7 mouse cellular contexts compared by ENCODE assay signal in genomic region chr15:80225796-80226195, GRCm38 (mm10). TPM values are rescaled to one million over a fixed set of nuclear protein-coding genes. Genes with fewer than 3 reads are reported as not detected.
DNase-seq lines count a peak whose midpoint lies in the region; ATAC-seq and TF ChIP-seq lines count a peak whose summit lies in the region.

No protein-coding gene starts in this region.

- peak; percentile 24 for TF ChIP-seq RAD21 in MEL (IDR thresholded peaks at IDR 0.05; ENCODE audit: low read depth, low read length)

- no peaks in the 10 kb centered on the region for H3K9me3 ChIP-seq in MEL (replicated peaks; ENCODE audit: insufficient read depth, low read length)
- H3K9me3 ChIP-seq in liver, embryonic 13.5 days (replicated peaks): no peaks in the 10 kb centered on the region

- H3K4me3 ChIP-seq in left cerebral cortex, adult 2 months: no peak overlapping the region
- H3K4me3 ChIP-seq in MEL (ENCODE audit: control insufficient read depth in 1 of 2, insufficient read depth in 1 of 2, low read depth in 2 of 2, low read length in 2 of 2): no peak overlapping the region
- H3K4me3 ChIP-seq in liver, embryonic 13.5 days (replicated peaks): no peak overlapping the region
- no peak overlapping the region for H3K4me3 ChIP-seq in spleen, adult 2 months (ENCODE audit: extremely low read depth, insufficient read depth, insufficient read length)

- H3K9ac ChIP-seq in MEL (ENCODE audit: control insufficient read depth, low read depth, low read length, poor library complexity, severe bottlenecking): no peak overlapping the region
- no peak overlapping the region for H3K9ac ChIP-seq in liver, embryonic 13.5 days

- H3K27ac ChIP-seq in left cerebral cortex, adult 2 months: no peak overlapping the region
- H3K27ac ChIP-seq in MEL (ENCODE audit: control insufficient read depth, low read depth, low read length): no peak overlapping the region
- no peak overlapping the region for H3K27ac ChIP-seq in liver, embryonic 13.5 days
- H3K27ac ChIP-seq in spleen, adult 2 months (ENCODE audit: insufficient read depth, low read length): no peak overlapping the region

- WGBS in liver, embryonic 13.5 days (ENCODE audit: insufficient replicate concordance): 42% methylated on average over 2 of the region's 2 CpGs
- WGBS in spleen, adult 2 months: 49% methylated on average over 2 of the region's 2 CpGs

- no peak for TF ChIP-seq EP300 in MEL (IDR thresholded peaks at IDR 0.05; ENCODE audit: low read depth in 1 of 2, low read length in 2 of 2)

- H3K36me3 ChIP-seq in MEL (ENCODE audit: control insufficient read depth in 1 of 2, insufficient read depth in 2 of 2, low read length in 2 of 2): no peaks in the 10 kb centered on the region
- no peaks in the 10 kb centered on the region for H3K36me3 ChIP-seq in liver, embryonic 13.5 days
- no peaks in the 10 kb centered on the region for H3K36me3 ChIP-seq in spleen, adult 2 months (ENCODE audit: control insufficient read depth, insufficient read depth, low read length)

- DNase-seq in left cerebral cortex, adult 2 months (ENCODE audit: extremely low spot score in 1 of 2, low spot score in 2 of 2): no peak
- no peak for DNase-seq in left cerebral cortex, postnatal 36 days (ENCODE audit: low spot score in 2 of 2)
- peak; percentile 81 for DNase-seq in MEL (ENCODE audit: low read depth, low spot score)
- DNase-seq in brain, embryonic 14.5 days (ENCODE audit: low read depth): peak; percentile 51
- DNase-seq in liver, embryonic 13.5 days: peak; percentile 67
- DNase-seq in spleen, adult 2 months (ENCODE audit: low read depth in 1 of 2, low spot score in 2 of 2): peak; percentile 41 to 60

- H3K79me2 ChIP-seq in MEL (ENCODE audit: control insufficient read depth, insufficient read depth, low read length, poor library complexity): no peaks in the 10 kb centered on the region

- peak; percentile 64; the same call in 1 of the 2 replicates for ATAC-seq in granulocyte monocyte progenitor cell, adult 5-6 weeks (replicated peaks; ENCODE audit: poor library complexity, severe bottlenecking)
- peak; percentile 51; the same call in 1 of the 2 replicates for ATAC-seq in liver, embryonic 13.5 days (ENCODE audit: low read depth)

- TF ChIP-seq CTCF in left cerebral cortex, adult 2 months (IDR thresholded peaks at IDR 0.05): peak; percentile 59
- peak; percentile 35 to 48 (median 38) for TF ChIP-seq CTCF in MEL (IDR thresholded peaks at IDR 0.05 in 2 of 3, conservative IDR thresholded peaks at IDR 0.05 in 1 of 3; ENCODE audit: control insufficient read depth in 1 of 3, insufficient read depth in 1 of 3, low read depth in 2 of 3, low read length in 3 of 3, poor library complexity in 1 of 3, severe bottlenecking in 1 of 3)
- TF ChIP-seq CTCF in brain, embryonic 14.5 days (IDR thresholded peaks at IDR 0.05; ENCODE audit: borderline replicate concordance, extremely low read depth, insufficient read depth, insufficient read length): peak; percentile 62; the same call in 1 of the 2 replicates
- TF ChIP-seq CTCF in spleen, adult 2 months (IDR thresholded peaks at IDR 0.05; ENCODE audit: extremely low read depth, insufficient read depth, insufficient read length, insufficient replicate concordance): peak; percentile 41; the same call in 1 of the 2 replicates

- no peak for TF ChIP-seq POLR2A in MEL (IDR thresholded peaks at IDR 0.05; ENCODE audit: control insufficient read depth in 1 of 2, insufficient read depth in 1 of 2, low read depth in 1 of 2, low read length in 2 of 2, poor library complexity in 1 of 2)
- no peak for TF ChIP-seq POLR2A in brain, embryonic 14.5 days (IDR thresholded peaks at IDR 0.05; ENCODE audit: borderline replicate concordance, extremely low read depth, insufficient read depth, insufficient read length, poor library complexity, severe bottlenecking)
- no peak for TF ChIP-seq POLR2A in spleen, adult 2 months (IDR thresholded peaks at IDR 0.05; ENCODE audit: low read depth, low read length)

- intact Hi-C loops in left cerebral cortex, adult 2 months (cut with DNase I): loop anchor here (5.0 to 10.0 kb wide), 3 partner anchors 37 to 281 kb away; partner anchors contain the start of gene Rps19bp1
- intact Hi-C loops in left cerebral cortex, postnatal 36 days (cut with DNase I): loop anchor here (5.0 to 10.0 kb wide), 4 partner anchors 37 to 281 kb away; partner anchors contain the start of genes Mgat3, Rps19bp1 and Tab1

- H3K4me1 ChIP-seq in MEL (ENCODE audit: control insufficient read depth in 1 of 2, insufficient read depth in 2 of 2, low read length in 2 of 2): peaks cover 0 to 6% of the 10 kb centered on the region in 2 experiments; a peak in 2 of 4 replicates
- peaks cover 9% of the 10 kb centered on the region for H3K4me1 ChIP-seq in liver, embryonic 13.5 days (replicated peaks)
- H3K4me1 ChIP-seq in spleen, adult 2 months (ENCODE audit: control insufficient read depth, insufficient read depth, insufficient read length): no peaks in the 10 kb centered on the region

- H3K27me3 ChIP-seq in MEL (ENCODE audit: control insufficient read depth in 1 of 2, insufficient read depth in 2 of 2, low read length in 2 of 2): peaks cover 0 to 1% of the 10 kb centered on the region in 2 experiments; a peak in 1 of 4 replicates
- no peaks in the 10 kb centered on the region for H3K27me3 ChIP-seq in liver, embryonic 13.5 days
- H3K27me3 ChIP-seq in spleen, adult 2 months (ENCODE audit: control insufficient read depth, insufficient read depth, low read length): no peaks in the 10 kb centered on the region

- no peak overlapping the region for H3K4me2 ChIP-seq in liver, embryonic 13.5 days

TF ChIP-seq in MEL, 35 proteins besides CTCF, POLR2A, EP300 and RAD21 (continues in another document):
- TF ChIP-seq SMC3 (IDR thresholded peaks at IDR 0.05; ENCODE audit: low read depth, low read length): peak; percentile 41

RNA-seq across cellular contexts. Expression of gene Mief1, which starts 8.0 kb away (rescaled TPM):
- total RNA-seq in left cerebral cortex, adult 2 months (2021): 10 to 100 TPM; 32.3 to 33.9 TPM
- 10 to 100 TPM; 32.4 to 33.7 TPM for total RNA-seq in left cerebral cortex, postnatal 36 days (2021)
- total RNA-seq in MEL (2012; rRNA removed): 35.4 and 41.5 TPM in 2 replicates
- 10 to 100 TPM in 1 of 2 experiments, not detected in 1; 34.6 TPM for polyA plus RNA-seq in MEL (2012; ENCODE audit: insufficient read depth in 1 of 2, insufficient read length in 2 of 2, low read depth in 1 of 2, low replicate concordance in 2 of 2, missing spikeins in 1 of 2)
- 14.3 and 20.8 TPM in 2 replicates for polyA plus RNA-seq in brain, embryonic 14.5 days (2012; rRNA removed)
- 20.3 and 31.4 TPM in 2 replicates for total RNA-seq in granulocyte monocyte progenitor cell, adult 5-6 weeks (2014; fragmentation: Nextera tagmentation)
- 19.2 and 20.8 TPM in 2 replicates for total RNA-seq in granulocyte monocyte progenitor cell, adult 5-6 weeks (2017)
- 18.4 and 21.5 TPM in 2 replicates for polyA plus RNA-seq in liver, embryonic 13.5 days (2015; fragmentation: Nextera tagmentation; extraction: Ambion mirVana)
- polyA plus RNA-seq in spleen, adult 2 months (2012; rRNA removed): 11.7 and 13.1 TPM in 2 replicates

RNA-seq across cellular contexts. Expression of gene AC140267.1, which starts 9.8 kb away (rescaled TPM):
- total RNA-seq in left cerebral cortex, adult 2 months (2021): 10 to 100 TPM; 20.0 to 28.1 TPM
- total RNA-seq in left cerebral cortex, postnatal 36 days (2021): 10 to 100 TPM; 13.7 to 17.3 TPM
- not detected in 2 replicates for total RNA-seq in MEL (2012; rRNA removed)
- polyA plus RNA-seq in MEL (2012; ENCODE audit: insufficient read depth in 1 of 2, insufficient read length in 2 of 2, low read depth in 1 of 2, low replicate concordance in 2 of 2, missing spikeins in 1 of 2): 1 to 10 TPM in 1 of 2 experiments, not detected in 1; 1.9 TPM
- polyA plus RNA-seq in brain, embryonic 14.5 days (2012; rRNA removed): not detected in 2 replicates
- 39.4 TPM in 1 of 2 replicates, not detected in the other for total RNA-seq in granulocyte monocyte progenitor cell, adult 5-6 weeks (2014; fragmentation: Nextera tagmentation)
- total RNA-seq in granulocyte monocyte progenitor cell, adult 5-6 weeks (2017): not detected in 2 replicates
- polyA plus RNA-seq in liver, embryonic 13.5 days (2015; fragmentation: Nextera tagmentation; extraction: Ambion mirVana): not detected in 2 replicates
- polyA plus RNA-seq in spleen, adult 2 months (2012; rRNA removed): not detected in 2 replicates

RNA-seq across cellular contexts. Expression of gene Atf4, which starts 29.2 kb away (rescaled TPM):
- 100 to 1,000 TPM; 119 to 120 TPM for total RNA-seq in left cerebral cortex, adult 2 months (2021)
- total RNA-seq in left cerebral cortex, postnatal 36 days (2021): 100 to 1,000 TPM in 1 of 2 experiments, 10 to 100 TPM in 1; 99.7 to 113 TPM
- total RNA-seq in MEL (2012; rRNA removed): 351 and 459 TPM in 2 replicates
- polyA plus RNA-seq in MEL (2012; ENCODE audit: insufficient read depth in 1 of 2, insufficient read length in 2 of 2, low read depth in 1 of 2, low replicate concordance in 2 of 2, missing spikeins in 1 of 2): 100 to 1,000 TPM in 1 of 2 experiments, 10 to 100 TPM in 1; 85.1 to 444 TPM
- 236 and 364 TPM in 2 replicates for polyA plus RNA-seq in brain, embryonic 14.5 days (2012; rRNA removed)
- total RNA-seq in granulocyte monocyte progenitor cell, adult 5-6 weeks (2014; fragmentation: Nextera tagmentation): 195 and 214 TPM in 2 replicates
- total RNA-seq in granulocyte monocyte progenitor cell, adult 5-6 weeks (2017): 361 and 380 TPM in 2 replicates
- 138 and 152 TPM in 2 replicates for polyA plus RNA-seq in liver, embryonic 13.5 days (2015; fragmentation: Nextera tagmentation; extraction: Ambion mirVana)
- 101 and 146 TPM in 2 replicates for polyA plus RNA-seq in spleen, adult 2 months (2012; rRNA removed)

RNA-seq across cellular contexts. Expression of gene Rps19bp1, which starts 38.3 kb away (rescaled TPM):
- total RNA-seq in left cerebral cortex, adult 2 months (2021): 10 to 100 TPM; 38.3 to 42.0 TPM
- 10 to 100 TPM; 40.9 to 41.1 TPM for total RNA-seq in left cerebral cortex, postnatal 36 days (2021)
- 59.7 and 78.9 TPM in 2 replicates for total RNA-seq in MEL (2012; rRNA removed)
- polyA plus RNA-seq in MEL (2012; ENCODE audit: insufficient read depth in 1 of 2, insufficient read length in 2 of 2, low read depth in 1 of 2, low replicate concordance in 2 of 2, missing spikeins in 1 of 2): 100 to 1,000 TPM in 1 of 2 experiments, not detected in 1; 155 TPM
- polyA plus RNA-seq in brain, embryonic 14.5 days (2012; rRNA removed): 51.4 and 54.7 TPM in 2 replicates
- total RNA-seq in granulocyte monocyte progenitor cell, adult 5-6 weeks (2014; fragmentation: Nextera tagmentation): 34.9 and 40.9 TPM in 2 replicates
- total RNA-seq in granulocyte monocyte progenitor cell, adult 5-6 weeks (2017): 32.7 and 40.0 TPM in 2 replicates
- polyA plus RNA-seq in liver, embryonic 13.5 days (2015; fragmentation: Nextera tagmentation; extraction: Ambion mirVana): 39.6 and 41.9 TPM in 2 replicates
- 10.4 and 17.7 TPM in 2 replicates for polyA plus RNA-seq in spleen, adult 2 months (2012; rRNA removed)

RNA-seq across cellular contexts. Expression of gene Mgat3, which starts 52.3 kb away (rescaled TPM):
- total RNA-seq in left cerebral cortex, adult 2 months (2021): 100 to 1,000 TPM; 119 to 129 TPM
- 100 to 1,000 TPM; 119 to 126 TPM for total RNA-seq in left cerebral cortex, postnatal 36 days (2021)
- total RNA-seq in MEL (2012; rRNA removed): not detected in 2 replicates
- polyA plus RNA-seq in MEL (2012; ENCODE audit: insufficient read depth in 1 of 2, insufficient read length in 2 of 2, low read depth in 1 of 2, low replicate concordance in 2 of 2, missing spikeins in 1 of 2): not detected
- 47.2 and 64.7 TPM in 2 replicates for polyA plus RNA-seq in brain, embryonic 14.5 days (2012; rRNA removed)
- not detected in 2 replicates for total RNA-seq in granulocyte monocyte progenitor cell, adult 5-6 weeks (2014; fragmentation: Nextera tagmentation)
- total RNA-seq in granulocyte monocyte progenitor cell, adult 5-6 weeks (2017): not detected in 2 replicates
- 0.44 and 0.58 TPM in 2 replicates for polyA plus RNA-seq in liver, embryonic 13.5 days (2015; fragmentation: Nextera tagmentation; extraction: Ambion mirVana)
- polyA plus RNA-seq in spleen, adult 2 months (2012; rRNA removed): 2.9 and 3.4 TPM in 2 replicates

Comparison
In these comparisons a context has a peak if more than half of its experiments do, and no peak if none do; other contexts are left out.
1. DNase-seq: peak in MEL (single experiment), brain, embryonic 14.5 days (single experiment), liver, embryonic 13.5 days (single experiment) and spleen, adult 2 months (2 of 2); none in left cerebral cortex, adult 2 months (0 of 2) and left cerebral cortex, postnatal 36 days (0 of 2).
2. Peak in every context shown above with its lines, with median percentiles within 50 percentile points of each other: CTCF ChIP-seq.